Mouse (Mus musculus): ENCODE results near the gene Sephs1.

The Sephs1 gene

GRCm38 (mm10) chr2:4881350-4882248 is at the start of gene Sephs1:
Gene Sephs1, plus strand, starts transcription at chr2:4881564.
- peak; percentile 74 to 83 for DNase-seq

DNA sequence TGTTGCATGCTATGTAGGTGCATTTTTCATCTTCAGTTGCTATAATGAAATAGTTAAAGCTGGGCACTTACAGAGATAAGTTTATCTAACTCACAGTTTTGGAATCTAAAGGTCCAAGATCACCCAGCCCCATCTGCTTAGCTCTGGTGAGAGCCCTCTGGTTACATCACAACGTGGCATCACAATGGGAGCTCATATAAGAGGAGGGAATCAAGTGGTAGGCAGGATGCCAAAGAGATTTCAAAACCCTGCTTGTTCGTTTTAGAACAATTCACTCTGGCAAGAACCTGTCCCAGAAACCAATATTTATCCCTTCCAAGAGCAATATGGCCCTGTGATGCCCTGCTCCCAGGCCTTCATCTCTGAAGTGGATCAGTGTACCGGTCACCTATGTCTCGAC is 49.2 kb upstream of the Sephs1 start:
- no peak for DNase-seq

- DNase-seq = no peak
Measured at GRCm38 (mm10) chr2:4849449-4849848, 31.9 kb upstream of the Sephs1 start.

DNA sequence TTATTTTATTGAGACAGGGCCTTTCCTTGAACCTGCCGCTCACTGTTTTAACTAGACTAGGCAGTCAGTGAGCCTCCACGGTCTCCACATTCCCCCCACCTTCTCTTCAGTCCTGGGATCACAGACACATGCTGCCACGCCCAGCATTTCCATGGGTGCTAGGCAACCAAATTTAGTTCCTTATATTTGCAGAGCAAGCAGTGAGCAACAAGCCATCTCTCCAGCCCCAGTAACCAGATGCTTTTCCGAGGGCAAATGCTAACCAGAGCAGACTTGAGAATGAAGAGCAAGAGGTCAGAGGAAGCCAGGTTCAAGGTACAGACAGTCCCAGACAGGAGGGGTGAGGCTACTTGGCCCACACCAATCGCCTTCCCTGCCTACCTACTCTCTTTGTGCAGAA is 24.2 kb upstream of the Sephs1 start:
- DNase-seq = no peak

- DNase-seq = no peak
Measured at GRCm38 (mm10) chr2:4858161-4858560, 23.2 kb upstream of the Sephs1 start.

DNA sequence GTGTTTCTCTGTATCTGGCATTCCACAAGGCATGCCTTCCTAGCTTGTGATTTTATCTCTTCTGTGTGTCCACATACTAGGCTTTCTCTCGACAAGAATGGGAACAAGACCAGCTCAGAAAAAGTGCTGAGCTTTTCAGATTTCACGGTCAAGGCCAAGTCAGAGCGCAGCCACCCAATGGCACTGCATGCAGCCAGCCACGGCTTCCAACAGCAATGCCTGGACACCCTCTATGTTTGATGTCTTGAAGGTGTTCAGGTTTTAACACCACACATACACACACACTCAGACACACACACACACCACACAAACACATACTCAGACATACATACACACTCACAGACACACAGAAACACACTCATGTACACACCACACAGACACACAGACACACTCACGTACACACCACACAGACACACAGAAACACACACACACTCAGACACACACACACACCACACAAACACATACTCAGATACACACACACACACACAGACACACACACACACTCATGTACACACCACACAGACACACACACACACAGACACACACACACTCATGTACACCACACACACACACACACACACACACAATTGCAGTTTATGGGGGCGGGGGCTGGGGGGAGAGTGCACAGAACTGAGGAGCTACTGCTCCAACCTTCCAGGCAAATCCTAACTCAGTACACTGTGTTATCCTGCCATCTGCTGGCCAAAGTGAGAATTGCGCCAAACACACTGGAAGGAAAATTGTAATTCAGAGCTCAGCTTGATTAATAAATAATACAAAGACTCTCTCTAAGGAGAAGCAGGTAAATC is 17.2 kb upstream of the Sephs1 start:
- DNase-seq = peak; percentile 16 to 72

DNA sequence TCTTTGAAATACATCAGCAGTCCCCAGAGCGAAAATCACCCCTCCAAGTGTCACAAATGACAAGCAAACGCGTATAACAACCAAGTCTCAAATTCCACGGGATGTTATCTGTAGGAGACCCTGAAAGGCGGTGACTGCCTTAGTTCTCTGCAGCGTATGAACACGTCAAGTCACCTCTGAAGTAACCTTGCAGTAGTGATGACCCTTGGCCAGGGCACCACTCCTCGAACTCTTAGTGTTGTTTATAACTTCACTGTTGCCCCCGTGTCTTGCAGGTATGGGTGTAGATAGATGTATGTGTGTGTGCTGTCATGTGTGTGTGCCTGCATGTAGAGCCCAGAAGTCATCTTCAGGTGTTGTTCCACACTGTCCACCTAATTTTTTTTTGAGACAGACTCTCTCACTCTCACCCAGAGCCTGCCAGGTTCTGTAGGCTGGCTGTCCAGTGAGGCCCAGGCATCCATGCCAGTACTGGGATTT is 16.5 kb upstream of the Sephs1 start:
- DNase-seq = no peak

- DNase-seq = no peak
Measured at GRCm38 (mm10) chr2:4868028-4868725, 13.2 kb upstream of the Sephs1 start.

DNA sequence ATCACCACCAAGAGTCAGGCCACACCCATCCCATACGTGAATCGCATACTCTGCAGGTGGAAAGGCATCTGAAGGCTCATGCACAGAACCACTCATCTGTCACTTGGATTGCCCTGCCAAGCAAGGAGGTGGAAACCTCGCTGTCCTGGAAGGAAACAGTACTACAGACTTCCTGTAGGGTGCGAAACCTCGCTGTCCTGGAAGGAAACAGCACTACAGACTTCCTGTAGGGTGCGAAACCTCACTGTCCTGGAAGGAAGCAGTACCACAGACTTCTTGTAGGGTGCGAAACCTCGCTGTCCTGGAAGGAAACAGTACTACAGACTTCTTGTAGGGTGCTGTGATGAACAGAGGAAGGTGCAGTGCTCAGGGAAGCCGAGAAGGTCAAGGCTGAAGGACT is 8.6 kb upstream of the Sephs1 start:
- DNase-seq = no peak

DNA sequence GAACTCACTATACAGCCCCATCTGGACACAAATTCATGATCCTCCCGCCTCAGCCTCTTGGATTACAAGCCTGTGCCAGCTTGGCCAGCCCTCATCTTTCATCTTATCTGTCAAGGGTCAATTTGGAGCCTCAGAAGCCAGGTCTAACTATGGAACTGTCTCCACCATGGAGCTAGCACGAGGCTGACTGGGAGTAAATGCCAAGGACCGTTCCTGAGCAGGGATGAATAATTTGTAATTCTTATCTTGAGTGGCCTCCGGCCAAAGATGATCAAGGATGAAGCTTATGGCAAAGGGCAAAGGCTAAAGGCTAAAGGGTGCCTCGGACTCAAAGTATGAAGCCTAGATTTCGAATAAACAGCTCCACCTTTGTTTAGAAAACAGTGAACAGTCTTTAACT is 8.0 kb upstream of the Sephs1 start:
- DNase-seq = no peak

- DNase-seq = no peak
Measured at GRCm38 (mm10) chr2:4875090-4875489, 6.3 kb upstream of the Sephs1 start.

GRCm38 (mm10) chr2:4876131-4876530 is 5.2 kb upstream of the Sephs1 start:
- DNase-seq = no peak

DNA sequence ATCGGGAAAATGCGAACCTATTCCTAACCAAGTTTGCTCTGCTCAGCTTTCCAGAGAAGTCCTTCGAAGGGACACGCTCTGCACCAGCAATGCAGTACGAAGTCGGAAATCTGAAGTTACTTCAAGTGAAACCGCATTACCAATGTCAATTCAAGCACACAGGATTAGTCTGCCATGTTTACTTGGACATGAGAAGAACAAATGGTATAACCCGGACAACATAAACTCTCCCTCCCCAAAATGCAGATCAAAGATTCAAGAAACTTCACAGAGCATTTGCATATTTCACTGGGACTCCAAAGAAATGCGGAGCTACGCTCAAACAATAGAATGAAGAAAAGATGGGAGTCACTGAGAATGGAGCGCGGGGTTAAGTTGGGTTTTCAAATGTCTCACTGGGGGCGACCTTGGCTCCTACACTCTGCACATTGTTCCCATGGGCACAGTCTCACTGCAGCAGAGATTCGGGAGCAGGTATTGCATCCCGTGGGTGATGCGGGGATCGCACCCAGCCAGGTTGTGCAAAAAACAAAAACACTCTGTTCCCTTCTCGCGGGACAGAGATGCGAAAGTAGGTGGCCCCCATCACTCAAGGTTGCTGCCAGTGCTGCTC is 521 bp upstream of the Sephs1 start:
- DNase-seq = peak; percentile 14 to 23

DNA sequence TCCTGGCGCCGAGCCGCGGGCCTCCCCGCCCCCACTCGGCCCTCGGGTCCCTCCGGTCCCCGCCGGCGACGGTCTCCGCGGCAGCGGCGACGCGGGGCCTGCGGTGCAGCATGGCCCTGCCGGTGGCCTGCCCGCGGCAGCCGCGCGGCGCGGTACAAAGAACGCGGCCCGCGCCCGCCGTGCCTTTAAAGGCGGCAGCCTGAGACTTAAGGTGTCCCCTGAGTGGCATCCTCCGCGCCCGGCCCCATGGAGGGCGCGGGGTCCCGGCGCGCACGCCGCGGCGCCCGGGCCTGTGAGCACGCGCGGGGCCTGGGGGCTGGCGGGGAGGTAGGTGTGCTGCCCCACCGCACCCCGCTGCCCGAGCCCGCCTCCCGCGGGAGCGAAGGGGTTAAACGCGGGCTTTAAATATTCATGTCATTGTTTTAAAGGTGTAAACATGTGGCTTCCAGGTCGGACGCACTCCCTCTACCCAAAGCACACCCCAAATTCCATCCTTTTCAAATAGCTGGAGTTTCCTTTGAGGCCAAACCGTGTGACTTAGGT is 956 bp downstream of the Sephs1 start:
- DNase-seq = peak in 1 of 2 experiments; percentile 73

DNA sequence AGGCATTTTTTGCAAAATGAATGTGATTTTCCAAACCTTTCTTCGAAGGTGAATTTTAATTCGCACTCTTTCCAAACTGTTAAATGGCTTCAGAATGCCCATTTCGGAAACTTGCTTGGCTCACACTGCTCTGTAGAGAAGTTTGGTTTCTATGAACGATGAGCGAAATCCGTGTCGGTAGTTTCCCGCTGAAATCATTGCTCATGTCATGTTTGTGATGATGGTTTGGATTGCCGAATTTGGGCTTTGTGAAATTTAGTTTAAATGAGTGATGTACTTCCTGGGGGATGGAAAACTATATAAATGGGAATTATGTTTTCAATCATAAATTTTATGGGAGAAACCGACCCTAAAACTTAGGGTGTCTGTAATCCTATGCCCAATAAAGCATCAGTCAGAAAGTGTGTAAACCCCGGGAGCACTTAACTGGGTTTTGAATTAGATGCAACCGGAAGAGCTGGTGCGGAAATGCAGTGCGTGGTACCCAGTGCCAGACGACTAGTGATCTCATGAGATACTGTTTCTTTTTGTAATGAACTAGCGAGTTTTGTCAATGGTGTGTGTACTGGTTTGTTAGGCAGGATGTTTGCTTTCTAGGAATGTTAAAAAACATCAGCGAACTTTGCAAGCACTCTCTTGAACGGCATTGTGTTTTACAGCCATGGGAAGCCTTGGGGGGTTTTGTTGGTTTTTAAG is 1.8 kb downstream of the Sephs1 start:
- DNase-seq = no peak

- DNase-seq = no peak
Measured at GRCm38 (mm10) chr2:4886896-4887295, 5.5 kb downstream of the Sephs1 start.

- DNase-seq = no peak
Measured at GRCm38 (mm10) chr2:4895598-4895997, 14.2 kb downstream of the Sephs1 start.

GRCm38 (mm10) chr2:4896970-4897369 is 15.6 kb downstream of the Sephs1 start:
- no peak for DNase-seq

- DNase-seq = no peak
Measured at GRCm38 (mm10) chr2:4900624-4901023, 19.3 kb downstream of the Sephs1 start.

DNA sequence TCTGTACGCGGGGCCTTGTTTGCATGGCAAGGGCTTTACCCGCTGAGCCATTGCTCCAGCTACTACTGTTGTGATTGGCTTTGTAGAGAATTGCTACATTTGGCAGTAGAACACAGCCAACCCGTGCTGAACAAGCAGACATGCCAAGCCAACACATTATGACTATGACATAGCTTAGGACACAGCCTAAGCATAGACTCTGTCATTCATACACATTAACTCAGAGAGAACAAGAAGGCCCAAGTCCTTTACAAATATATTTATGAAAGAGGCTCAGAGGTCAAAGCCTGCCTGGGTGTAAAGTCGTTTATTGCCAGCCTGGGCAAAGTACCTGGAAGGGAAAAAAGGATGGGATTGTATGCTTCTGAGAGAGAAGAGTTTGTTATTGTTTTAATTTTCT is 21.0 kb downstream of the Sephs1 start:
- no peak for DNase-seq

GRCm38 (mm10) chr2:4907120-4907519 is 25.8 kb downstream of the Sephs1 start:
- DNase-seq = no peak

GRCm38 (mm10) chr2:4907916-4908315 is 26.6 kb downstream of the Sephs1 start:
- no peak for DNase-seq
